Mouse (Mus musculus) adrenal gland, adult 2 months (tissue): ENCODE measurements around the gene Olfr774. TPM values are rescaled to one million over a fixed set of nuclear protein-coding genes. Genes with fewer than 3 reads are reported as not detected.
"Not testable (repeated sequence)": the region's sequence is repeated elsewhere in the genome, so short reads cannot be mapped to it uniquely, and the experiment has no call there.

Source experiments
- DNase-seq: peaks from one replicate; pipeline ENCODE4 v3.0.0; 2021
- long read RNA-seq: library from polyadenylated mRNA; stranded (forward); transcript quantifications from one replicate; pipeline ENCODE4 v2.0.0, GENCODE M21; 2021
- polyA plus RNA-seq: library from polyadenylated mRNA; depleted of rRNA; stranded (reverse); fragments of >200 nt; gene quantifications from 2 replicates; pipeline ENCODE4 v1.2.3, GENCODE M21; 2012; rRNA removed
- total RNA-seq, 2 experiments: library from RNA; stranded (reverse); gene quantifications; 2 replicates each; pipeline ENCODE4 v1.2.3; 2021

Gene Olfr774
- total RNA-seq, result not detected
- not detected in 2 replicates for polyA plus RNA-seq
- long read RNA-seq, result 0 reads

DNA sequence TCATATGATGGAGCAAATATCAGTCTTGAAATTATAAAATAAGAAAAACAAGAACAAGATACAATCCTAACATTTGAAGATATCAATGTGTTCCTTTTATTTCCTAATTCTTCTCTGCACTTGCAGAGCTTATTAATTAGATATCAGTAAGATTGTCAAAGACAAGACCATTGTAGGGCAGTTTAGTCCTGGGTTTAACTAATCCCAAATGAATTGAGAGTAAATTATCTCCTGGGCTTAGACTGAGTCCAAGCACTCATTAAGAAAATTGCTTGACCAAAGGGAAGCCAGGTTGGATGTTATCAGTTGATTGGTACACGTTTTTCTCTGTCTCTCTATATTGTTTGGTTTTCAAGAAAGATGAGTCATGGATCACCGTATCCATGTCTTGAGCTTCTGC is at the start of gene Olfr774:
Olfr774 (plus strand) TSS at position 301 of the 400 bp plus-strand sequence.
- no peak for DNase-seq

DNA sequence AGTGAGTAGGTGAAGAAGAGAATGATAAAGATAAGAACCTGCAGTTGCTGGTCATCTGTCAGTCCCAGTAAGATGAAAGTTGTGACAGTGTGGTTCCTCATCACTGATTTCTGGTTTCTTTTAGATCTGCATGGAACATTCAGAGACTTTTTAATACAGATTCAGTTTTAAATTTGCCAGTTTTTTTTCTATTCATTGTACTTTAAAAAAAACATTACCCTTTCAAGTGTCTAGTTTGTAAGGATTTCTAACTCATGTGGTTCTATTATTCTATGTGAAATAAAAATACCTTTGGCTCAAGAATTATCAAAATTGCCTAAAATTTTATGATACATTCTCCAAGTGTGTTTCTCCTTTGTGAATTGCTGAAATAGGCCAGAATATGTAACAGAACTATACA is 48.7 kb upstream of the Olfr774 start, which contains the start of gene Olfr773:
Olfr773 (minus strand) TSS at position 101 of the 400 bp plus-strand sequence.
- DNase-seq, result not testable (repeated sequence)

DNA sequence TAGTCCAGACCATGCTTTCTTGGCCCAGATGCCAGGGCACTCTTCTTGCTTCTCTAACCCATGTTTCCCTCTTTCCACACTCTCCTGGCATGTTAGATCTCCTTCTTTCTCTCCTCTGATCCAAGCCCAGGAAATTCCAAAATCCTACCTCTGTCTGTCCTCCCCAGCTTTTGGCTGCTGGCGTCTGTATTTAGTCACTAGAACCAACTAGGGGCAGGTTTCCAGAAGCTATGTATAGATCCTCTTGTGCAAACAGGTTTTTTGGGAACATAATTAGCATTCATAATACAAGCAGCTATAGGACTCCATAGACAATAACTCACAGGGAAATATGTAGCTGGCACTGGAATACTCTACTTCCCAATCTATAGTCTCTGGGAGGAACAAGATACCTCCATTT is 5.3 kb upstream of the Olfr774 start:
- DNase-seq, result no peak

DNA sequence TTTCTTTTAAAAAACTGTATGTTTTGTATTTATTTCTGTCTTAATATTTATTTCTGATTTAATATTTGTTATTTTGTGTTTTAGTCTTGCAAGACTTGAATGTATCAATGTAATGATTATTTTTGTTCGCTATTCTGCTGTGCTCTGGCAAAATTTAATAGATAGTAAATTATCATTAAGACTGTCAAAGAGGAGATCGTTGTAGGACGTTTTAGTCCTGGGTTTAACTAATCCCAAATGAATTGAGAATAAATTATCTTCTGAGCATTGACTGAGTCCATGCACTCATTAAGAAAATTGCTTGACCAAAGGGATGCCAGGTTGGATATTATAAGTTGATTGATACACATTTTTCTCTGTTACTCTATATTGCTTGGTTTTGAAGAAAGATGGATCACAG is 12.1 kb downstream of the Olfr774 start, which contains the start of gene Olfr775:
Olfr775 (plus strand) TSS at position 301 of the 400 bp plus-strand sequence.
- DNase-seq, result no peak

DNA sequence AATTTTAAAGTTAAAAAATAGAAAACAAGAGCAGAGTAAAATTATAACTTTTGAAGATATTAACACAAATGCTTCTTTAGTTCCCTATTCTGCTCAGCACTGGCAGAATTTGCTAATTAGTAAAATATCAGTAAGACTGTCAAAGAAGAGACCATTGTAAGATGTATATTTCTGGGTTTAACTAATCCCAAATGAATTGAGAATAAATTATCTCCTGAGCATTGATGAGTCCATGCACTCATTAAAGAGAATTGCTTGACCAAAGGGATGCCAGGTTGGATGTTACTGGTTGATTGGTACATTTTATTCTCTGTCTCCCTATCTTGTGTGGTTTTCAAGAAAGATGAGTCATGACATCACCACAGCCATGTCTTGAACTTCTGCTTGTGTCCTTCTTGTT is 22.8 kb downstream of the Olfr774 start, which contains the start of gene Olfr776:
Olfr776 (plus strand) TSS at position 301 of the 400 bp plus-strand sequence.
- no peak for DNase-seq

GRCm38 (mm10) chr10:129271081-129271535 is 35.1 kb downstream of the Olfr774 start, which contains the start of gene Olfr777:
Gene Olfr777 (minus strand): TSS chr10:129271485.
- no peak for DNase-seq

Other genes with a start within 250 kb of the Olfr774 start
- not detected for gene Olfr9, start 246.8 kb upstream of the Olfr774 start, total RNA-seq
- gene Olfr9, start 246.8 kb upstream of the Olfr774 start, polyA plus RNA-seq, result not detected in 2 replicates
- gene Olfr763, start 225.4 kb upstream of the Olfr774 start, total RNA-seq, result not detected
- gene Olfr763, start 225.4 kb upstream of the Olfr774 start, polyA plus RNA-seq, result not detected in 2 replicates
- not detected for gene Olfr764-ps1, start 196.3 kb upstream of the Olfr774 start, total RNA-seq
- gene Olfr764-ps1, start 196.3 kb upstream of the Olfr774 start, polyA plus RNA-seq, result not detected in 2 replicates
- gene Olfr765, start 186.2 kb upstream of the Olfr774 start, total RNA-seq, result not detected
- gene Olfr765, start 186.2 kb upstream of the Olfr774 start, polyA plus RNA-seq, result not detected in 2 replicates
- not detected for gene Olfr766-ps1, start 167.2 kb upstream of the Olfr774 start, total RNA-seq
- gene Olfr766-ps1, start 167.2 kb upstream of the Olfr774 start, polyA plus RNA-seq, result not detected in 2 replicates
- not detected for gene Olfr767, start 153.3 kb upstream of the Olfr774 start, total RNA-seq
- gene Olfr767, start 153.3 kb upstream of the Olfr774 start, polyA plus RNA-seq, result not detected in 2 replicates
- gene Olfr768, start 136.8 kb upstream of the Olfr774 start, total RNA-seq, result not detected
- gene Olfr768, start 136.8 kb upstream of the Olfr774 start, polyA plus RNA-seq, result not detected in 2 replicates
- not detected for gene Olfr769, start 118.3 kb upstream of the Olfr774 start, total RNA-seq
- not detected in 2 replicates for gene Olfr769, start 118.3 kb upstream of the Olfr774 start, polyA plus RNA-seq
- not detected for gene Olfr770, start 97.2 kb upstream of the Olfr774 start, total RNA-seq
- gene Olfr770, start 97.2 kb upstream of the Olfr774 start, polyA plus RNA-seq, result not detected in 2 replicates
- not detected for gene Olfr771, start 71.5 kb upstream of the Olfr774 start, total RNA-seq
- gene Olfr771, start 71.5 kb upstream of the Olfr774 start, polyA plus RNA-seq, result not detected in 2 replicates
- gene Olfr772, start 58.3 kb upstream of the Olfr774 start, total RNA-seq, result not detected
- not detected in 2 replicates for gene Olfr772, start 58.3 kb upstream of the Olfr774 start, polyA plus RNA-seq
- not detected for gene Olfr773, start 48.8 kb upstream of the Olfr774 start, total RNA-seq
- not detected in 2 replicates for gene Olfr773, start 48.8 kb upstream of the Olfr774 start, polyA plus RNA-seq
- not detected for gene Olfr775, start 12.2 kb downstream of the Olfr774 start, total RNA-seq
- gene Olfr775, start 12.2 kb downstream of the Olfr774 start, polyA plus RNA-seq, result not detected in 2 replicates
- gene Olfr776, start 22.9 kb downstream of the Olfr774 start, total RNA-seq, result not detected
- gene Olfr776, start 22.9 kb downstream of the Olfr774 start, polyA plus RNA-seq, result not detected in 2 replicates
- not detected for gene Olfr777, start 35.3 kb downstream of the Olfr774 start, total RNA-seq
- gene Olfr777, start 35.3 kb downstream of the Olfr774 start, polyA plus RNA-seq, result not detected in 2 replicates
- gene Olfr780, start 81.9 kb downstream of the Olfr774 start, total RNA-seq, result not detected
- gene Olfr780, start 81.9 kb downstream of the Olfr774 start, polyA plus RNA-seq, result not detected in 2 replicates
- gene Olfr781, start 92.7 kb downstream of the Olfr774 start, total RNA-seq, result not detected
- gene Olfr781, start 92.7 kb downstream of the Olfr774 start, polyA plus RNA-seq, result not detected in 2 replicates
- gene Olfr782, start 112.6 kb downstream of the Olfr774 start, total RNA-seq, result not detected
- not detected in 2 replicates for gene Olfr782, start 112.6 kb downstream of the Olfr774 start, polyA plus RNA-seq
- not detected for gene Olfr784, start 147.9 kb downstream of the Olfr774 start, total RNA-seq
- gene Olfr784, start 147.9 kb downstream of the Olfr774 start, polyA plus RNA-seq, result not detected in 2 replicates
- not detected for gene Olfr785, start 169.2 kb downstream of the Olfr774 start, total RNA-seq
- gene Olfr785, start 169.2 kb downstream of the Olfr774 start, polyA plus RNA-seq, result not detected in 2 replicates
- not detected for gene Olfr786, start 191.1 kb downstream of the Olfr774 start, total RNA-seq
- gene Olfr786, start 191.1 kb downstream of the Olfr774 start, polyA plus RNA-seq, result not detected in 2 replicates
- not detected for gene Olfr787, start 225.7 kb downstream of the Olfr774 start, total RNA-seq
- not detected in 2 replicates for gene Olfr787, start 225.7 kb downstream of the Olfr774 start, polyA plus RNA-seq
- gene Olfr788, start 234.8 kb downstream of the Olfr774 start, total RNA-seq, result not detected
- not detected in 2 replicates for gene Olfr788, start 234.8 kb downstream of the Olfr774 start, polyA plus RNA-seq
- not detected for gene Olfr789, start 248.5 kb downstream of the Olfr774 start, total RNA-seq
- gene Olfr789, start 248.5 kb downstream of the Olfr774 start, polyA plus RNA-seq, result not detected in 2 replicates